Mouse (Mus musculus) inflammation-experienced regulatory T-cells, adult 6 months (primary cell): Measurements from ENCODE around the gene Zan. TPM values are rescaled to one million over a fixed set of nuclear protein-coding genes. Genes with fewer than 3 reads are reported as not detected.

Source experiments
- ATAC-seq: one replicate; pipeline ENCODE4 v1.8.0; 2017
- polyA plus RNA-seq, 3 experiments: library from polyadenylated mRNA; unstranded; fragments of 100-300 nt; shearing (Covaris generic); gene quantifications; one replicate each; pipeline ENCODE4 v1.2.1; 2017

Zan gene
- polyA plus RNA-seq, result under 1 TPM; 0.19 to 0.55 (median 0.24) TPM

- ATAC-seq, result no peak
Measured at GRCm38 (mm10) chr5:137476964-137477363, at the start of gene Zan. Gene Zan (minus strand): TSS chr5:137477064.

- no peak for ATAC-seq
Measured at GRCm38 (mm10) chr5:137526192-137526936, 49.5 kb upstream of the Zan start.

- ATAC-seq, result no peak
Measured at GRCm38 (mm10) chr5:137525511-137525910, 48.6 kb upstream of the Zan start.

GRCm38 (mm10) chr5:137524671-137525070 is 47.8 kb upstream of the Zan start:
- no peak for ATAC-seq

GRCm38 (mm10) chr5:137524251-137524515 is 47.3 kb upstream of the Zan start:
- ATAC-seq, result no peak

GRCm38 (mm10) chr5:137523396-137524250 is 46.8 kb upstream of the Zan start:
- ATAC-seq, result no peak

GRCm38 (mm10) chr5:137522711-137523110 is 45.8 kb upstream of the Zan start:
- no peak for ATAC-seq

GRCm38 (mm10) chr5:137521861-137522260 is 45.0 kb upstream of the Zan start:
- no peak for ATAC-seq

- no peak for ATAC-seq
Measured at GRCm38 (mm10) chr5:137519691-137520550, 43.1 kb upstream of the Zan start.

- no peak for ATAC-seq
Measured at GRCm38 (mm10) chr5:137518436-137518835, 41.6 kb upstream of the Zan start, which contains the start of gene Gigyf1. Gene Gigyf1 (plus strand): TSS chr5:137518548.

GRCm38 (mm10) chr5:137514811-137515210 is 37.9 kb upstream of the Zan start:
- no peak for ATAC-seq

GRCm38 (mm10) chr5:137513951-137514721 is 37.3 kb upstream of the Zan start:
- no peak for ATAC-seq

GRCm38 (mm10) chr5:137512847-137513794 is 36.3 kb upstream of the Zan start:
- no peak for ATAC-seq

- no peak for ATAC-seq
Measured at GRCm38 (mm10) chr5:137511706-137512105, 34.8 kb upstream of the Zan start.

GRCm38 (mm10) chr5:137510573-137511390 is 33.9 kb upstream of the Zan start:
- no peak for ATAC-seq

- ATAC-seq, result peak; percentile 65
Measured at GRCm38 (mm10) chr5:137510014-137510501, 33.2 kb upstream of the Zan start.

GRCm38 (mm10) chr5:137504041-137504440 is 27.2 kb upstream of the Zan start:
- ATAC-seq, result no peak

- peak; percentile 60 for ATAC-seq
Measured at GRCm38 (mm10) chr5:137502667-137503110, 25.8 kb upstream of the Zan start.
